Mouse (Mus musculus): ENCODE data around the gene Aebp1. TPM values are rescaled to one million over a fixed set of nuclear protein-coding genes. Genes with fewer than 3 reads are reported as not detected.

Aebp1 gene
- polyA plus RNA-seq, 1 experiment from 2014 or later: 21.4 TPM

DNA sequence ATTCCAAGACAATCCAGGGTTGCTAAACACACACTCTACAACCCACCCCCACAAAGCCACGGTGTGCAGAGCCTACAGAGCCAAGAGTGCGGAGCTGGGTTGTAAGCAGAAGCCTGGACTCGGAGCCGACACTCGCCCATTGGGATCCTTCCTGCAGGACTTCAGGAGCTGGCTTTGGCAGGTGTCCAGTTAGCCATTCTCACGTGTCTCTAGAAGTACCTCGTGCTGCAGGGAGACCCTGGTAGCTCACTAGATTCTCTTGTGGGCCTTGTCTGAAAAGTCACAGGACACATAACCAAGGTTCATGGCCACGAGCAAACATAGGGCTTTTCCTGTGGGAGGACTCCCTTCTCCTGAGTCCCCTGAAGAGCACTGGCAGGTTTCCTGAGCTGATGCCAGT is 51.5 kb downstream of the Aebp1 start:
- H3K27ac ChIP-seq (ENCODE audit: low read depth, low read length): no peak overlapping the region
- no peaks in the 10 kb centered on the region for H3K9me3 ChIP-seq (replicated peaks; ENCODE audit: control insufficient read depth, low read length)
- no peak for ATAC-seq (replicated peaks; ENCODE audit: insufficient number of reproducible peaks, low FRiP score, low TSS enrichment)
- whole genome bisulfite sequencing (ENCODE audit: insufficient replicate concordance): 70% methylated on average over 8 of the region's 8 CpGs
- H3K4me3 ChIP-seq (ENCODE audit: low read depth, low read length): no peak overlapping the region
- H3K9ac ChIP-seq (ENCODE audit: low read depth, low read length): no peak overlapping the region
- H3K36me3 ChIP-seq (ENCODE audit: control insufficient read depth, insufficient read depth, low read length): no peaks in the 10 kb centered on the region
- H3K27me3 ChIP-seq (ENCODE audit: control insufficient read depth, insufficient read depth, low read length): no peaks in the 10 kb centered on the region
- no peak overlapping the region for H3K4me2 ChIP-seq
- no peaks in the 10 kb centered on the region; the same call in 1 of the 2 replicates for H3K4me1 ChIP-seq (ENCODE audit: control insufficient read depth, insufficient read depth, low read length)

DNA sequence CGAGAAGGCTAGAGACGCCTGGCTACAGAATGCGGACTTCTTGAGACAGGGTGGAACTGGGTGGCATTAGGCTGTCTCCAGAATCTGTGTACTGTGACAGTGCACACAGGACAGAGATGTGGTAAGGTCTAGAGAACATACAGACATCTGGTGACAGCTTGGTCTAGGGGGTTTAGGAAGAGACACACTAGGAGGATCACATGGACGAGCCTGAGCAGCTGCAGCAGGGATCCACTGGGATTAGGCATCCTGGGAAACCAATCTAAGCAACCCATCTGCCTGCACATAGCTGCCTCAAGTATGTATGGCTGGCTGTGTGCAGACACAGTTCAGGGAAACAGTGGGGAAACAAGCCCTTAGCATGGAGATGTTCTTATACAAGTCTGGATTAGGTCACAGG is 52.2 kb downstream of the Aebp1 start:
- Histone ChIP-seq H3K27me3 (ENCODE audit: control insufficient read depth, insufficient read depth, low read length) (no peaks in the 10 kb centered on the region), H3K4me3 (ENCODE audit: low read depth, low read length) (no peak overlapping the region), H3K4me2 (no peak overlapping the region), H3K9ac (ENCODE audit: low read depth, low read length) (0 out of 2 replicates have a peak overlapping the region, but pooled peaks have one; percentile 11), H3K27ac (ENCODE audit: low read depth, low read length) (no peak overlapping the region), H3K9me3 (replicated peaks; ENCODE audit: control insufficient read depth, low read length) (no peaks in the 10 kb centered on the region), H3K36me3 (ENCODE audit: control insufficient read depth, insufficient read depth, low read length) (no peaks in the 10 kb centered on the region), H3K4me1 (ENCODE audit: control insufficient read depth, insufficient read depth, low read length) (no peaks in the 10 kb centered on the region; the same call in 1 of the 2 replicates)
- no peak for ATAC-seq (replicated peaks; ENCODE audit: insufficient number of reproducible peaks, low FRiP score, low TSS enrichment)
- 81% methylated on average over 4 of the region's 4 CpGs for WGBS (ENCODE audit: insufficient replicate concordance)

DNA sequence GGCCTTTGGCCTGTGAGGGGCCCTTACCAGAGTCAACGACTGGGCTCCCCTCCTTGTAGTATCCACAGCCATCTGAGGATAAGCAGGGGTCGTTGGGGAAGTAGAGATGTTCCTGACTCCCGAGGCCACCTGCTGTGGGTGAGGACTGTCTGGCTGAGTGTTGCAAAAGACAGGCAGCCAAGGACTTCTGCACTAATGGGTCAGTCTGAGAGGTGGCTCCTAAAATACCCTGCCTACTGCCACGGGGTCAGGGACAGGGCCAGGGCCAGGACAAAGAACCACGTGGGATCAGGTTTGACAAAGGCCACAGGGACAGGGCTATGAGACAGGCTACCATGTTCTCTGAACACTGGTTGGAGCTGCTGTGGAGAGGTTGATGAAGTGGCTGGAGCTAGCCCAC is 53.2 kb downstream of the Aebp1 start:
- ATAC-seq (replicated peaks; ENCODE audit: insufficient number of reproducible peaks, low FRiP score, low TSS enrichment): no peak
- H3K9me3 ChIP-seq (replicated peaks; ENCODE audit: control insufficient read depth, low read length): no peaks in the 10 kb centered on the region
- 44% methylated on average over 5 of the region's 5 CpGs for WGBS (ENCODE audit: insufficient replicate concordance)

GRCm38 (mm10) chr11:5915429-5916177 is 53.9 kb downstream of the Aebp1 start:
- no peak overlapping the region for H3K9ac ChIP-seq (ENCODE audit: low read depth, low read length)
- no peaks in the 10 kb centered on the region for H3K36me3 ChIP-seq (ENCODE audit: control insufficient read depth, insufficient read depth, low read length)
- no peaks in the 10 kb centered on the region for H3K27me3 ChIP-seq (ENCODE audit: control insufficient read depth, insufficient read depth, low read length)
- peaks cover 4% of the 10 kb centered on the region; the same call in 1 of the 2 replicates for H3K4me1 ChIP-seq (ENCODE audit: control insufficient read depth, insufficient read depth, low read length)
- H3K4me2 ChIP-seq: no peak overlapping the region
- no peak overlapping the region for H3K27ac ChIP-seq (ENCODE audit: low read depth, low read length)
- WGBS (ENCODE audit: insufficient replicate concordance): 66% methylated on average over 5 of the region's 5 CpGs
- no peak for ATAC-seq (replicated peaks; ENCODE audit: insufficient number of reproducible peaks, low FRiP score, low TSS enrichment)
- no peaks in the 10 kb centered on the region for H3K9me3 ChIP-seq (replicated peaks; ENCODE audit: control insufficient read depth, low read length)
- H3K4me3 ChIP-seq (ENCODE audit: low read depth, low read length): no peak overlapping the region

More for the DNA sequence above, 53.2 kb downstream of the Aebp1 start:
- H3K4me3 ChIP-seq (ENCODE audit: low read depth, low read length): no peak overlapping the region
- no peak overlapping the region for H3K27ac ChIP-seq (ENCODE audit: low read depth, low read length)
- no peaks in the 10 kb centered on the region for H3K27me3 ChIP-seq (ENCODE audit: control insufficient read depth, insufficient read depth, low read length)
- no peaks in the 10 kb centered on the region; the same call in 1 of the 2 replicates for H3K4me1 ChIP-seq (ENCODE audit: control insufficient read depth, insufficient read depth, low read length)
- no peak overlapping the region for H3K4me2 ChIP-seq
- no peaks in the 10 kb centered on the region for H3K36me3 ChIP-seq (ENCODE audit: control insufficient read depth, insufficient read depth, low read length)
- no peak overlapping the region for H3K9ac ChIP-seq (ENCODE audit: low read depth, low read length)

DNA sequence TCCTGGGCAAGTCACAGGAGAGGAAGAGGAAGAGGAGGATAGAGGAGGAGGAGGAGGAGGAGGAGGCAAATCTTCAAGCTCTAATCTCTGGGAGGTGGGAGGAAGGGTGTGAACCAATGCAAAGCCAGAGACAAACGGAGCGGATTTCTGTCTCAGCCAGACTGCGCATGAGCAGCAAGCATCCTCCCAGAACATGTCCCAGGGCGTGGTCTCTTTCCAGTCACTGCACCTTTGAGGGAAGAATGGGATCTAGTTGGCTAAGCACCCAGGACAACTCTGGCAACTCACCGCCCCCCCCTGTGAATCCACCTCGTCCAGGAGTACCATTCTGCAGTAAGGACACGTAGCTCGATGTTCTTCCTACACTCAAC is 54.4 kb downstream of the Aebp1 start:
- no peaks in the 10 kb centered on the region for H3K9me3 ChIP-seq (replicated peaks; ENCODE audit: control insufficient read depth, low read length)
- no peaks in the 10 kb centered on the region for H3K36me3 ChIP-seq (ENCODE audit: control insufficient read depth, insufficient read depth, low read length)
- 65% methylated on average over 8 of the region's 8 CpGs for WGBS (ENCODE audit: insufficient replicate concordance)
- no peak overlapping the region for H3K4me2 ChIP-seq
- H3K27me3 ChIP-seq (ENCODE audit: control insufficient read depth, insufficient read depth, low read length): no peaks in the 10 kb centered on the region
- H3K27ac ChIP-seq (ENCODE audit: low read depth, low read length): no peak overlapping the region
- no peak overlapping the region for H3K4me3 ChIP-seq (ENCODE audit: low read depth, low read length)
- no peak overlapping the region for H3K9ac ChIP-seq (ENCODE audit: low read depth, low read length)
- H3K4me1 ChIP-seq (ENCODE audit: control insufficient read depth, insufficient read depth, low read length): peaks cover 4% of the 10 kb centered on the region; the same call in 1 of the 2 replicates
- ATAC-seq (replicated peaks; ENCODE audit: insufficient number of reproducible peaks, low FRiP score, low TSS enrichment): no peak

DNA sequence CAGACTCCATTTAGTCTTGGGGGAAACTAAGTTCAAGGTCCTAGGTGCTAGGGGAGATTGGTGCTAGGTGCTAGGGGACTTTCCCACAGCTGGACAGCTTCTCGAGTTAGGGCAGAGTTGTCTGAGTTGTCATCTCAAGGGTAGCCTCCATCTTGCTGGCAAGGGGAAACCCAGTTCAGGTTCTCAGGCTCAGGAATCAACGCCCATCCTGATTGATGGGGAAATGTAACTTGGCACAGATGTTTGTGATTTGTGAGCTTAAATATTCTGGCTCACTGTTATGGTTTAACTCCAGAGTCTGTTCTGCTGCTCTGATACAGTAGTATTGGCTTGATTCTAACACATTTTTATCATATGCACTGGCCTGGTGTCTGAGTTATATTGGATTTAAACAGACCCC is 56.4 kb downstream of the Aebp1 start:
- Histone ChIP-seq H3K4me1 (ENCODE audit: control insufficient read depth, insufficient read depth, low read length) (peaks cover 4% of the 10 kb centered on the region; the same call in 1 of the 2 replicates), H3K9me3 (replicated peaks; ENCODE audit: control insufficient read depth, low read length) (no peaks in the 10 kb centered on the region), H3K4me2 (no peak overlapping the region), H3K4me3 (ENCODE audit: low read depth, low read length) (no peak overlapping the region), H3K9ac (ENCODE audit: low read depth, low read length) (no peak overlapping the region), H3K27me3 (ENCODE audit: control insufficient read depth, insufficient read depth, low read length) (no peaks in the 10 kb centered on the region), H3K36me3 (ENCODE audit: control insufficient read depth, insufficient read depth, low read length) (no peaks in the 10 kb centered on the region), H3K27ac (ENCODE audit: low read depth, low read length) (no peak overlapping the region)
- ATAC-seq (replicated peaks; ENCODE audit: insufficient number of reproducible peaks, low FRiP score, low TSS enrichment): no peak
- WGBS (ENCODE audit: insufficient replicate concordance): 76% methylated on average over 2 of the region's 2 CpGs

- H3K9ac ChIP-seq (ENCODE audit: low read depth, low read length): no peak overlapping the region
- no peaks in the 10 kb centered on the region for H3K36me3 ChIP-seq (ENCODE audit: control insufficient read depth, insufficient read depth, low read length)
- H3K9me3 ChIP-seq (replicated peaks; ENCODE audit: control insufficient read depth, low read length): no peaks in the 10 kb centered on the region
- WGBS (ENCODE audit: insufficient replicate concordance): 91% methylated on average over 4 of the region's 4 CpGs
- peaks cover 4% of the 10 kb centered on the region; the same call in 1 of the 2 replicates for H3K4me1 ChIP-seq (ENCODE audit: control insufficient read depth, insufficient read depth, low read length)
- H3K4me3 ChIP-seq (ENCODE audit: low read depth, low read length): no peak overlapping the region
- no peak for ATAC-seq (replicated peaks; ENCODE audit: insufficient number of reproducible peaks, low FRiP score, low TSS enrichment)
- H3K4me2 ChIP-seq: no peak overlapping the region
- no peaks in the 10 kb centered on the region for H3K27me3 ChIP-seq (ENCODE audit: control insufficient read depth, insufficient read depth, low read length)
- no peak overlapping the region for H3K27ac ChIP-seq (ENCODE audit: low read depth, low read length)
Measured at GRCm38 (mm10) chr11:5919606-5920005, 57.9 kb downstream of the Aebp1 start.

GRCm38 (mm10) chr11:5920323-5920960 is 58.7 kb downstream of the Aebp1 start:
- WGBS (ENCODE audit: insufficient replicate concordance): 34% methylated on average over 15 of the region's 17 CpGs
- Histone ChIP-seq H3K27ac (ENCODE audit: low read depth, low read length) (no peak overlapping the region), H3K4me2 (peak overlapping the region; percentile 14; the same call in 1 of the 2 replicates), H3K36me3 (ENCODE audit: control insufficient read depth, insufficient read depth, low read length) (no peaks in the 10 kb centered on the region), H3K4me1 (ENCODE audit: control insufficient read depth, insufficient read depth, low read length) (peaks cover 4% of the 10 kb centered on the region; the same call in 1 of the 2 replicates), H3K4me3 (ENCODE audit: low read depth, low read length) (no peak overlapping the region), H3K27me3 (ENCODE audit: control insufficient read depth, insufficient read depth, low read length) (no peaks in the 10 kb centered on the region), H3K9ac (ENCODE audit: low read depth, low read length) (no peak overlapping the region), H3K9me3 (replicated peaks; ENCODE audit: control insufficient read depth, low read length) (no peaks in the 10 kb centered on the region)
- no peak for ATAC-seq (replicated peaks; ENCODE audit: insufficient number of reproducible peaks, low FRiP score, low TSS enrichment)
